Mouse (Mus musculus) ovary, adult 18-20 months (tissue): ENCODE results near the gene Lrrc28.
"Not testable (repeated sequence)": the region's sequence is repeated elsewhere in the genome, so short reads cannot be mapped to it uniquely, and the experiment has no call there.

Experiments used
- DNase-seq: peaks from one replicate; pipeline ENCODE4 v3.0.0; 2022; ENCODE audit warnings: low spot score, mixed read lengths

Gene Lrrc28

GRCm38 (mm10) chr7:67530981-67531380 lies 114.1 kb downstream of the Lrrc28 start:
- no peak for DNase-seq

- no peak for DNase-seq
Observed at GRCm38 (mm10) chr7:67529381-67529780, 115.7 kb downstream of the Lrrc28 start.

DNA sequence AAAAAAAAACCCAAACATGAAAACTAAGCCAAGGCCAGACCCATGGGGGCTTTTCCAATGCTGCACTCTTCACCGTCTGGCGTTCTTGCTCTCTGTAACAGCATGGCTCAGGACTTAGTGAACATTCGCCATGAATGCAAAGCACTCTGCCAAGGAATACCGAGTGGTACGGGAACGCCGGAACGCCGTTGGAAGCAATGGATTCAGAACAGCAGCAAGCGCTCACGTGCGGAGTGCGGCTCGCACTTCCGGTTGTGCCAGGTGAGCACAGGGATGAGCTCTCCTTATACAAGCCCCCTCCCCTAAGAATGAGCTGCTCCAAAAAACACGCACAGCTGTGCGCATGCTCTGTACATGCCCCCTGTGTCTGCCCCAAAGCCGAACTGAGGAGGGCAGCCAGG lies 116.2 kb downstream of the Lrrc28 start:
- no peak for DNase-seq

GRCm38 (mm10) chr7:67528063-67528811 lies 116.8 kb downstream of the Lrrc28 start:
- DNase-seq = peak; percentile 81

GRCm38 (mm10) chr7:67525886-67526580 lies 119.0 kb downstream of the Lrrc28 start:
- DNase-seq = no peak

DNA sequence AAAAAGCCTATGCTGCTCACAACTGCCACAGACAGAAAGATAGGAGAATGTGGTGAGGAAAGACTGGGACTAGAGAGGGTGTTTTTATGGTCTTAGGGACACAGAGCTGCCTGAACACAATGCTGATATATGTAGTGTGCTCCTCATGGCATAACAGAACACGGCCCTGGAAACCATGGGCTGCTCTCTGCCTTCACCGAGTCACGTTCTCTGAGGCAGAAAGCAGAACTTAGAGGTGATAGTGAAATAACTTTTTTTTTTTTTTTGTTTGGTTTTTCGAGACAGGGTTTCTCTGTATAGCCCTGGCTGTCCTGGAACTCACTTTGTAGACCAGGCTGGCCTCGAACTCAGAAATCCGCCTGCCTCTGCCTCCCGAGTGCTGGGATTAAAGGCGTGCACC lies 121.0 kb downstream of the Lrrc28 start:
- not testable (repeated sequence) for DNase-seq

- no peak for DNase-seq
Observed at GRCm38 (mm10) chr7:67523400-67523799, 121.7 kb downstream of the Lrrc28 start.

DNA sequence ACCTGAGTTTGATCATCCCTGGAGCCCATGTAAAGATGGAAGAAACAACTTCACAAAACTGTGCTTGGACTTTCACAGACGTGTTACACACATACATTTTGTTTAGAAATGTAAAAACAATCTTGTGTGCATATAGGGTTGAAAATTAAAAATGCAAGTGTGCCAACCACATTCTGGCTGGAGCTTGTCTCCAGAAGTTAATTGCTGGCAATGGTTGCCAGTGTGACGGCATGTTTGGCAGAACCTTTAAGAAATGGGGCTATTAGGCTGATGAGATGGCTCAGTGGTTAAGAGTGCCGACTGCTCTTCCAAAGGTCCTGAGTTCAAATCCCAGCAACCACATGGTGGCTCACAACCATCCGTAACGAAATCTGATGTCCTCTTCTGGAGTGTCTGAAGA lies 123.3 kb downstream of the Lrrc28 start:
- not testable (repeated sequence) for DNase-seq

GRCm38 (mm10) chr7:67520959-67521358 lies 124.1 kb downstream of the Lrrc28 start:
- DNase-seq = no peak

DNA sequence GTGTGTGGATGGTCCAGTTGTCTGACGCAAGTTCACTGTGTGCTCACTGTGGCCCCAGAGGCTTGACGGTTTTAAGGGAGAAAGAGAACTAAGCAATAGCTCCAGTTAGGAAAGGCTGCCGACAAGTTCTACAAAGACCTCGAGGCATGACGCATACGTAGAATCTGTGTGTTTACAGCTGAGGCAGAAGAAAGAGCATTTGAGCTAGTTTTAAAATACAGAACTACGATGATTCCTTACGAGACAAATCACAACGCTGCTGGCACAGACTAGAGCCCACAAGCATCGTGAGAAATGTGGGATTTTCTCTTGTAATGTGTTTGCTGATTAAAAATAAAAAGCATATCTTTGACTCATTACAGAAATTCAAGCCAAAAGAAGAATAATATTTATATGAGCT lies 125.1 kb downstream of the Lrrc28 start:
- no peak for DNase-seq

DNA sequence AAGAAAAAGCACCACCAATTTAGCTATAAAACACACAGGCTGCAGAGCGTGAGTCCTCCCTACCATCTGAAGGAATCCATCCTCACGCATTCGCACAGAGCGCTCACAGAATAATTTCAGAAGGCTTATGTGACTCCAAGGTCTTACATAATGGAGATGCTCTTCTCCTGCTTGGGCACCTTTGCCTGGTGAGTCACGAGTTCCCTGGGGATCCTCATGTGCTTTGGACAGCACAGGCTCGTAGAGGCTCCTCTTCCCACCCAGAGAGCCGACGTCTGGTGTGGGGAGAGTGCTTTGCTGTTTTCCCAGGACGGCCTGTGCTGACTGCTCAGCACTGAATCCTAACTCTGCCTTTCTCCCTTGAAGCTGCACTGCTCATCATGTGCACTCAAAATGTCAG lies 129.4 kb downstream of the Lrrc28 start:
- no peak for DNase-seq

DNA sequence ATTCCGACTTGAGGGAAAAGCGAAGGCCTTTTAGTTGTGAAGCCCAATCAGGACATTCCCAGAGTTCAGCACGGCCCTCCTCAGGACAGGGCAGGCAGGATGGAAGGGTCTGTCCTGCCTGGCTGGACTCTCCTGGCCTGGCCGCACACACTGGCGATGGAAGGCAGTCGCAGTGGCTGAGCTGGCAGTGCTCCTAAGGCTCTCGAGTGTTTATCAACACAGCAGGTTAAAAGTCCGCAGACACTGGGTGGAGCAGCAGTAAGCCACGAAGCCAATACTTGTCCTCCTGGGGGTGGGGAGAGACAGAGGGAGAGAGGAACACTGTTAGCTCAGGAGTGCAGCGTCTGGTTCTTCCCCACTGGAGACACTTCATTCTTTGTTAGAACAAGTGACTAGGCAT lies 130.2 kb downstream of the Lrrc28 start:
- no peak for DNase-seq

DNA sequence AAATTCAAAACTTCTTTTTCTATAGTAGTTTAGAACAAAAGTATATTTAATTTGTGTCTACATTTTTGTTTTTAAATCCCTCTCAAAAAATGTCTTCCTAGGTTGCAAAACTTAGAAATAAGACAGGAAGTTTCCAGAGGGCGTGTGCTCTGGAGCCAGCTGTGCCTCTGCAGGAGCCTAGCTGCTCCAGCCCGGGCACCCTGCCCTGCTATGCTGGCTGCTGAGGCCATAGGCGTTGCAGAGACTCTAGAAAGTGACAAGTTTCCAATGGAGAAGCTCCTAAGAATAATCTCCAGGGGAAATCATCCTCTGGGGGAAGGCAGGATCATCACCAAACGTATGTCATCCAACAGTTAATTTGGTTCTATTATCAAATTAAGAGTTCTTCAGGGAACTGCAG lies 130.7 kb downstream of the Lrrc28 start:
- no peak for DNase-seq

DNA sequence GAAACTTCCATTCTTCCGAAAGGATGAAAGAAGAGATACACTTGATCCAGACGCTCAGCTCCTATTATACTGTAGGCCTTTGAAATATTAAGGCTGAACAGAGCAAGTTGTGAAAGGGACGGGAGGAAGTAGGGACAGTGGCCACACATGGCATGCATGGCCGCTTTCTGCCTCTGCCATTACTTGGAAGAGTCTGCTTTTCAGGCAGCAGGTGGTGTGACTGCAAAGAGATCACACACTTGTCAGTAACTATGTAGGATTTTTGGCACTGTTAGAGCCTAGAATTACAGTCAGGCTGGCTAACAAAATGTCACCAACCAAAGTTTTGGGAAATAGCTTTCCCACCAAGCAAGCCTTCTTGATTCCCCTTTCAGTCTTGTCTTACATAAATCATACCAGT lies 131.4 kb downstream of the Lrrc28 start:
- no peak for DNase-seq

GRCm38 (mm10) chr7:67511606-67512005 lies 133.5 kb downstream of the Lrrc28 start:
- no peak for DNase-seq

- DNase-seq = no peak
Observed at GRCm38 (mm10) chr7:67503281-67504010, 141.6 kb downstream of the Lrrc28 start.

DNA sequence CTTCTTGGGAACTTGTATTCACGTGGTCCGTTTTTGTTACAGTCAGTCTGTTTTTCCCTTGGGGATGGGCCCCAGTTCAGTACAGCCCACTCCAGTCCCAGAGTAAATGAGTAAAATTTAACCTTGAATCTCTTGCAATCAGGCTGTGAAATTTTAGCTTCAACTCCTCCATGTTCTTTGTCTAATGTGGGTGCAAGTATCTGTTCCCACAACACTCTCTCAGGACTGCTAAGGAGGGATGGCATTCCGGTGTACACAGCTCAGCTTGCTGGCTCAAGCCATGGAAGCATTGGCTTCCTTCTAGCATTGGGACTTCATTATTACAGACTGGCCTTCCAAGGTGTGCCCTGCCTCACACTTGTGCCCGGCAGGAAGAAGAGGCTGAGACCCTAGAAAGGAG lies 142.4 kb downstream of the Lrrc28 start:
- DNase-seq = no peak

DNA sequence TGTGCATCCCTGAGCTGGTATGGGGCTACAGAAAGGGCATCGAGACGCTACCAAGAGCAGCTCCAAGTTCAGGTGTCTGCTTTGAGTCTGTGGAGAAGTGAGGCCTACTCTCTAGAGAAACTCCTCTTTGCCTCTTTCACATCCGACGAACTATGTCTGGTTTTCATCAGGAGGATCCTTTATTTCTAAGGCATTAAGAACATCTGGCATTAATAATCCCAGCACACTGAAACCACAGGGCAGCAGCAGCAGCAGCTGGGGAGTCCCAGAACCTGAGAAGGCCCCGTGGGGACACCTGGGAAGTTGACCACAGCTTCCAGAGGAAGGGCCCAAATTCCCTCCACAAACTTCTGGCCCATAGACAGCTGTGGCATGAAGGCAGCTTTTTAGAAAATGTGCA lies 144.2 kb downstream of the Lrrc28 start:
- DNase-seq = no peak

- no peak for DNase-seq
Observed at GRCm38 (mm10) chr7:67500076-67500828, 144.8 kb downstream of the Lrrc28 start.

DNA sequence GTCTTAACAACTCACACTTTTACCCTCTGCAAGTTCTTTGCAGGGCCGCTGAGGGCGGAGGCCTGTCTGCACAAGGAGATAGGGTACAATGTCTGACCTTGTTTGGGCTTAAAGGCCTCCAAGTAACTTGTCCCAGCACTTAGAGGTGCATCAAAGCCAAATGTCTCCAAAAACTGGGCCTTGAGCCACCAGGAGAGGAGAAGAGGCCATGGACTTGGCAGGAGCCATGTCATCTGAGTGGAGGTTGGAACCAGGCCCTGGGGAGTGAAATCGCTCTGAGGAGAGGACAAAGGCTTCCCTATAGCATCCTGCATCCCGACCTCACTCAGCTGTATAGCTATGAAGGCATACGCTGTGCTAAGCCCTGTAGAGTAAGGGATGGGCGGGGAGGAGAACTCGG lies 145.6 kb downstream of the Lrrc28 start:
- DNase-seq = no peak

DNA sequence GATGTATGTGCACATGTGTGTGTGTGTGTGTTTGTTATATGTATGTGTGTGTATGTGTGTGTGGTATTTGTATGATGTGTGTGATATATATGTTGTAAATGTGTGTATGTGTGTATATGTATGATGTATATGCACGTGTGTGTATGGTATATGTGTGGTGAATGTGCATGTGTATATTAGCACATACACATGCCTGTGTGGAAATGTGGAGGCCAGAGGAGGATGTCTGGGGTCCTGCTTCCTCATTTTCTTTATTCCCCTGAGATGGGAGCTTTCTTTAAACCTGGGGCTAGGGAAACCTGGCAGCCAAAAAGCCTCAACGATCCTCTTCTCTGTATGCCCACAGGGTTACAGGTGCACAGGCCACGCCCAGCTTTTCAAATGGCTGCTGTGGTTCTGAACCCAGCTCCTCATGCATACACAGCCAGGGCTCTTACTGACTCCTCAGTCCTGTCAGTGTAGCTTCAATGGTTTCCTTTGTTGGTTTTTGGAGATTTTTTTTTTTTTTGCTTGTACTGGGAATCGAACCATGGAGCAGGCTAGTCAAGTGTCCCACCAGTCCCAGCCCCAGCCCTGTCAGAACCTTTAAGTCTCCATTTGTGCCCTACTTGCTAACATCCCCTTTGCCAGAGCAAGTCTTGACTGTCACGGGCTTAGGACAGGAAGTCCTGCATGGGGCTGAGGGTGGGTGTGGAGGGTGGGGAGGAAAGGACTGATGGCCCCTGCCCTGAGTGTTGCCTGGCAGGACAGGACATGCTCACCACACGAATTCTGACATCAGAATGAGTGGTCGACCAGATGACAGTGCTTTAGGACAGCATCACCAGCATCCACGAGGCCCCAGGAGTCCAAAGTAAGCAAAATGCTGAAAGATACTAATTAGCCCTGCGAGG lies 151.0 kb downstream of the Lrrc28 start:
- DNase-seq = no peak
